Mouse (Mus musculus): ENCODE results near the gene Slc10a1.
A peak's percentile ranks its signal among the peaks of the same experiment; 100 is the strongest.

Gene Slc10a1

GRCm38 (mm10) chr12:80927518-80927917 is 41.0 kb downstream of the Slc10a1 start:
- DNase-seq (ENCODE audit: low read depth, low spot score): no peak

- no peak for DNase-seq (ENCODE audit: low read depth, low spot score)
Measured at GRCm38 (mm10) chr12:80926550-80926949, 42.0 kb downstream of the Slc10a1 start.

GRCm38 (mm10) chr12:80925919-80926318 is 42.6 kb downstream of the Slc10a1 start:
- DNase-seq (ENCODE audit: low read depth, low spot score): no peak

- DNase-seq (ENCODE audit: low read depth, low spot score): no peak
Measured at GRCm38 (mm10) chr12:80924205-80924604, 44.3 kb downstream of the Slc10a1 start.

- DNase-seq (ENCODE audit: low read depth, low spot score): no peak
Measured at GRCm38 (mm10) chr12:80923602-80924001, 44.9 kb downstream of the Slc10a1 start.

GRCm38 (mm10) chr12:80922869-80923268 is 45.6 kb downstream of the Slc10a1 start:
- no peak for DNase-seq (ENCODE audit: low read depth, low spot score)

GRCm38 (mm10) chr12:80921301-80921700 is 47.2 kb downstream of the Slc10a1 start:
- DNase-seq (ENCODE audit: low read depth, low spot score): no peak

GRCm38 (mm10) chr12:80917764-80918163 is 50.7 kb downstream of the Slc10a1 start:
- DNase-seq (ENCODE audit: low read depth, low spot score): peak; percentile 30

- DNase-seq (ENCODE audit: low read depth, low spot score): no peak
Measured at GRCm38 (mm10) chr12:80909631-80910030, 58.9 kb downstream of the Slc10a1 start.
